Mouse (Mus musculus): Measurements from ENCODE around the gene Rnaseh2a.

GRCm38 (mm10) chr8:84946528-84947240 is 22.9 kb downstream of the Rnaseh2a start, which contains the start of gene Rtbdn:
- TF ChIP-seq POLR2A (IDR thresholded peaks at IDR 0.05; ENCODE audit: control insufficient read depth in 1 of 2, insufficient read depth in 1 of 2, low read depth in 1 of 2, low read length in 2 of 2, poor library complexity in 1 of 2) (no peak), USF1 (IDR thresholded peaks at IDR 0.05; ENCODE audit: low read depth, low read length) (no peak), CTCF (IDR thresholded peaks at IDR 0.05 in 2 of 3, conservative IDR thresholded peaks at IDR 0.05 in 1 of 3; ENCODE audit: control insufficient read depth in 1 of 3, insufficient read depth in 1 of 3, low read depth in 2 of 3, low read length in 3 of 3, poor library complexity in 1 of 3, severe bottlenecking in 1 of 3) (no peak)

All from MEL (cell line).